Comparison of ENCODE assay signal across 7 mouse cellular contexts in genomic region chr7:66300680-66301079, GRCm38 (mm10).
A peak's percentile ranks its signal among the peaks of the same experiment; 100 is the strongest.
DNase-seq lines count a peak whose midpoint lies in the region; ATAC-seq and TF ChIP-seq lines count a peak whose summit lies in the region.

No protein-coding gene starts in this region.

- 4% methylated on average over 5 of the region's 5 CpGs for WGBS in cerebellum, adult 2 months
- 5% methylated on average over 5 of the region's 5 CpGs for WGBS in hindbrain, postnatal 0 days
- 4% methylated on average over 5 of the region's 5 CpGs for WGBS in midbrain, embryonic 16.5 days
- 18% methylated on average over 5 of the region's 5 CpGs for WGBS in spleen, adult 2 months

- intact Hi-C loops in left cerebral cortex, postnatal 36 days (cut with DNase I), result loop anchor here (1.0 to 5.0 kb wide), 2 partner anchors 48 to 198 kb away; no protein-coding TSS in a partner anchor

- no peak overlapping the region for H3K27ac ChIP-seq in cerebellum, adult 2 months (ENCODE audit: insufficient read depth, low read length)
- no peak overlapping the region for H3K27ac ChIP-seq in hindbrain, postnatal 0 days
- H3K27ac ChIP-seq in midbrain, embryonic 16.5 days (ENCODE audit: low read length), result no peak overlapping the region
- H3K27ac ChIP-seq in spleen, adult 2 months (ENCODE audit: insufficient read depth, low read length), result no peak overlapping the region

- H3K36me3 ChIP-seq in hindbrain, postnatal 0 days (ENCODE audit: insufficient read depth, low read length), result no peaks in the 10 kb centered on the region
- no peaks in the 10 kb centered on the region for H3K36me3 ChIP-seq in midbrain, embryonic 16.5 days (ENCODE audit: control insufficient read depth, insufficient read depth, low read length)
- H3K36me3 ChIP-seq in spleen, adult 2 months (ENCODE audit: control insufficient read depth, insufficient read depth, low read length), result peaks cover 11% of the 10 kb centered on the region

- no peak overlapping the region for H3K4me2 ChIP-seq in hindbrain, postnatal 0 days (ENCODE audit: low read depth, low read length)
- no peak overlapping the region for H3K4me2 ChIP-seq in midbrain, embryonic 16.5 days (ENCODE audit: low read length)

- H3K9ac ChIP-seq in hindbrain, postnatal 0 days (replicated peaks; ENCODE audit: low read length), result no peak overlapping the region
- no peak overlapping the region for H3K9ac ChIP-seq in midbrain, embryonic 16.5 days (ENCODE audit: low read depth, low read length)

- TF ChIP-seq POLR2A in cerebellum, adult 2 months (IDR thresholded peaks at IDR 0.05; ENCODE audit: borderline replicate concordance, insufficient read depth, low read length), result no peak
- no peak for TF ChIP-seq POLR2A in spleen, adult 2 months (IDR thresholded peaks at IDR 0.05; ENCODE audit: low read depth, low read length)

- no peaks in the 10 kb centered on the region for H3K27me3 ChIP-seq in cerebellum, adult 2 months (ENCODE audit: control insufficient read depth, insufficient read depth, low read length)
- H3K27me3 ChIP-seq in hindbrain, postnatal 0 days (ENCODE audit: insufficient read depth, low read length), result no peaks in the 10 kb centered on the region
- no peaks in the 10 kb centered on the region for H3K27me3 ChIP-seq in midbrain, embryonic 16.5 days (ENCODE audit: control insufficient read depth, insufficient read depth, low read depth, low read length)
- H3K27me3 ChIP-seq in spleen, adult 2 months (ENCODE audit: control insufficient read depth, insufficient read depth, low read length), result no peaks in the 10 kb centered on the region

- H3K4me1 ChIP-seq in cerebellum, adult 2 months (ENCODE audit: control insufficient read depth, insufficient read depth, low read length), result no peaks in the 10 kb centered on the region
- peaks cover 3% of the 10 kb centered on the region; the same call in 1 of the 2 replicates for H3K4me1 ChIP-seq in hindbrain, postnatal 0 days (ENCODE audit: insufficient read depth, low read length)
- H3K4me1 ChIP-seq in midbrain, embryonic 16.5 days (ENCODE audit: control insufficient read depth, insufficient read depth, low read length), result peaks cover 6% of the 10 kb centered on the region; the same call in 1 of the 2 replicates
- peaks cover 2% of the 10 kb centered on the region; the same call in 1 of the 2 replicates for H3K4me1 ChIP-seq in spleen, adult 2 months (ENCODE audit: control insufficient read depth, insufficient read depth, insufficient read length)

- ATAC-seq in frontal cortex, adult (ENCODE audit: low TSS enrichment), result peak; percentile 77
- ATAC-seq in hindbrain, postnatal 0 days, result peak; percentile 86
- ATAC-seq in midbrain, embryonic 16.5 days, result peak; percentile 74

- no peaks in the 10 kb centered on the region for H3K9me3 ChIP-seq in hindbrain, postnatal 0 days (ENCODE audit: low read length)
- no peaks in the 10 kb centered on the region for H3K9me3 ChIP-seq in midbrain, embryonic 16.5 days (replicated peaks; ENCODE audit: control insufficient read depth, low read length, poor library complexity, severe bottlenecking)

- peak; percentile 90 for TF ChIP-seq CTCF in cerebellum, adult 2 months (IDR thresholded peaks at IDR 0.05; ENCODE audit: borderline replicate concordance, insufficient read depth, low read depth, low read length)
- peak; percentile 98 for TF ChIP-seq CTCF in hindbrain, postnatal 0 days (IDR thresholded peaks at IDR 0.05; ENCODE audit: low read depth)
- TF ChIP-seq CTCF in spleen, adult 2 months (IDR thresholded peaks at IDR 0.05; ENCODE audit: extremely low read depth, insufficient read depth, insufficient read length, insufficient replicate concordance), result peak; percentile 92; the same call in 1 of the 2 replicates

- H3K4me3 ChIP-seq in cerebellum, adult 2 months (replicated peaks; ENCODE audit: insufficient read depth, low read depth, low read length), result no peak overlapping the region
- no peak overlapping the region for H3K4me3 ChIP-seq in hindbrain, postnatal 0 days (ENCODE audit: low read length)
- no peak overlapping the region for H3K4me3 ChIP-seq in midbrain, embryonic 16.5 days (ENCODE audit: low read depth, low read length)
- H3K4me3 ChIP-seq in spleen, adult 2 months (ENCODE audit: extremely low read depth, insufficient read depth, insufficient read length), result no peak overlapping the region

- peak; percentile 52 for DNase-seq in WW6 (ENCODE audit: low read depth, low spot score)
- peak; percentile 76 to 80 for DNase-seq in cerebellum, adult 2 months
- peak; percentile 93 for DNase-seq in hindbrain, postnatal 0 days (ENCODE audit: low spot score)
- peak; percentile 69 to 76 for DNase-seq in left cerebral cortex, postnatal 36 days (ENCODE audit: low spot score in 2 of 2)
- DNase-seq in spleen, adult 2 months (ENCODE audit: low read depth in 1 of 2, low spot score in 2 of 2), result peak; percentile 64 to 76
